Mouse (Mus musculus): Measurements from ENCODE around the gene Mfsd10. TPM values are rescaled to one million over a fixed set of nuclear protein-coding genes. Genes with fewer than 3 reads are reported as not detected.
"Not testable (repeated sequence)": the region's sequence is repeated elsewhere in the genome, so short reads cannot be mapped to it uniquely, and the experiment has no call there.

Gene Mfsd10
- polyA plus RNA-seq, 1 experiment: 77.7 TPM

- no peak overlapping the region for H3K4me3 ChIP-seq (replicated peaks; ENCODE audit: control insufficient read depth, low read depth, low read length)
- no peak overlapping the region for H3K27ac ChIP-seq (ENCODE audit: control insufficient read depth, insufficient read depth, low read depth, low read length, poor library complexity)
- no peaks in the 10 kb centered on the region for H3K4me1 ChIP-seq (ENCODE audit: control insufficient read depth, insufficient read depth, low read length)
- 96% methylated on average over 6 of the region's 6 CpGs for WGBS
- no peak for TF ChIP-seq POLR2A (IDR thresholded peaks at IDR 0.05; ENCODE audit: borderline replicate concordance, control insufficient read depth, low read depth, low read length)
- TF ChIP-seq CTCF (IDR thresholded peaks at IDR 0.05; ENCODE audit: control insufficient read depth, insufficient read depth, low read length): no peak
Measured at GRCm38 (mm10) chr5:34592666-34593065, 44.3 kb downstream of the Mfsd10 start.

GRCm38 (mm10) chr5:34592224-34592623 lies 44.8 kb downstream of the Mfsd10 start:
- H3K27ac ChIP-seq (ENCODE audit: control insufficient read depth, insufficient read depth, low read depth, low read length, poor library complexity): not testable (repeated sequence)
- 89% methylated on average over 5 of the region's 5 CpGs for WGBS

GRCm38 (mm10) chr5:34591388-34592004 lies 45.5 kb downstream of the Mfsd10 start:
- no peak overlapping the region for H3K27ac ChIP-seq (ENCODE audit: control insufficient read depth, insufficient read depth, low read depth, low read length, poor library complexity)

More at GRCm38 (mm10) chr5:34592224-34592623, 44.8 kb downstream of the Mfsd10 start:
- H3K4me3 ChIP-seq (replicated peaks; ENCODE audit: control insufficient read depth, low read depth, low read length); H3K4me1 ChIP-seq (ENCODE audit: control insufficient read depth, insufficient read depth, low read length): not testable (repeated sequence)

GRCm38 (mm10) chr5:34590702-34591101 lies 46.3 kb downstream of the Mfsd10 start:
- no peak overlapping the region for H3K4me3 ChIP-seq (replicated peaks; ENCODE audit: control insufficient read depth, low read depth, low read length)
- TF ChIP-seq POLR2A (IDR thresholded peaks at IDR 0.05; ENCODE audit: borderline replicate concordance, control insufficient read depth, low read depth, low read length) (no peak), CTCF (IDR thresholded peaks at IDR 0.05; ENCODE audit: control insufficient read depth, insufficient read depth, low read length) (no peak)
- 93% methylated on average over 4 of the region's 4 CpGs for WGBS
- no peaks in the 10 kb centered on the region for H3K4me1 ChIP-seq (ENCODE audit: control insufficient read depth, insufficient read depth, low read length)
- no peak overlapping the region for H3K27ac ChIP-seq (ENCODE audit: control insufficient read depth, insufficient read depth, low read depth, low read length, poor library complexity)

More at GRCm38 (mm10) chr5:34591388-34592004, 45.5 kb downstream of the Mfsd10 start:
- 82% methylated on average over 5 of the region's 5 CpGs for WGBS
- H3K4me3 ChIP-seq (replicated peaks; ENCODE audit: control insufficient read depth, low read depth, low read length): no peak overlapping the region
- no peaks in the 10 kb centered on the region for H3K4me1 ChIP-seq (ENCODE audit: control insufficient read depth, insufficient read depth, low read length)
- TF ChIP-seq POLR2A (IDR thresholded peaks at IDR 0.05; ENCODE audit: borderline replicate concordance, control insufficient read depth, low read depth, low read length) (no peak), CTCF (IDR thresholded peaks at IDR 0.05; ENCODE audit: control insufficient read depth, insufficient read depth, low read length) (no peak)

- Histone ChIP-seq H3K4me1 (ENCODE audit: control insufficient read depth, insufficient read depth, low read length) (no peaks in the 10 kb centered on the region), H3K4me3 (replicated peaks; ENCODE audit: control insufficient read depth, low read depth, low read length) (no peak overlapping the region), H3K27ac (ENCODE audit: control insufficient read depth, insufficient read depth, low read depth, low read length, poor library complexity) (no peak overlapping the region)
- no peak for TF ChIP-seq CTCF (IDR thresholded peaks at IDR 0.05; ENCODE audit: control insufficient read depth, insufficient read depth, low read length)
- TF ChIP-seq POLR2A (IDR thresholded peaks at IDR 0.05; ENCODE audit: borderline replicate concordance, control insufficient read depth, low read depth, low read length): no peak
- WGBS: 86% methylated on average over 5 of the region's 5 CpGs
Measured at GRCm38 (mm10) chr5:34590059-34590458, 47.0 kb downstream of the Mfsd10 start.

- TF ChIP-seq CTCF (IDR thresholded peaks at IDR 0.05; ENCODE audit: control insufficient read depth, insufficient read depth, low read length) (no peak), POLR2A (IDR thresholded peaks at IDR 0.05; ENCODE audit: borderline replicate concordance, control insufficient read depth, low read depth, low read length) (no peak)
- H3K4me3 ChIP-seq (replicated peaks; ENCODE audit: control insufficient read depth, low read depth, low read length): no peak overlapping the region
- 85% methylated on average over 5 of the region's 5 CpGs for WGBS
- no peak overlapping the region for H3K27ac ChIP-seq (ENCODE audit: control insufficient read depth, insufficient read depth, low read depth, low read length, poor library complexity)
- no peaks in the 10 kb centered on the region for H3K4me1 ChIP-seq (ENCODE audit: control insufficient read depth, insufficient read depth, low read length)
Measured at GRCm38 (mm10) chr5:34587881-34588280, 49.1 kb downstream of the Mfsd10 start.

GRCm38 (mm10) chr5:34585216-34585615 lies 51.8 kb downstream of the Mfsd10 start:
- Histone ChIP-seq H3K27ac (ENCODE audit: control insufficient read depth, insufficient read depth, low read depth, low read length, poor library complexity) (no peak overlapping the region), H3K4me1 (ENCODE audit: control insufficient read depth, insufficient read depth, low read length) (peaks cover 2% of the 10 kb centered on the region; the same call in 1 of the 2 replicates), H3K4me3 (replicated peaks; ENCODE audit: control insufficient read depth, low read depth, low read length) (no peak overlapping the region)
- TF ChIP-seq POLR2A (IDR thresholded peaks at IDR 0.05; ENCODE audit: borderline replicate concordance, control insufficient read depth, low read depth, low read length) (no peak), CTCF (IDR thresholded peaks at IDR 0.05; ENCODE audit: control insufficient read depth, insufficient read depth, low read length) (no peak)
- 87% methylated on average over 5 of the region's 5 CpGs for WGBS

Other genes starting within 250 kb of the Mfsd10 start
- gene Tnip2, start 123.2 kb downstream of the Mfsd10 start, polyA plus RNA-seq (2011; ENCODE audit: insufficient read depth, insufficient read length, low replicate concordance, missing spikeins): 4.6 and 15.1 TPM in 2 replicates
- 15.0 and 29.7 TPM in 2 replicates for gene Sh3bp2, start 111.4 kb downstream of the Mfsd10 start, polyA plus RNA-seq (2011; ENCODE audit: insufficient read depth, insufficient read length, low replicate concordance, missing spikeins)
- gene Add1, start 63.5 kb downstream of the Mfsd10 start, polyA plus RNA-seq (2011; ENCODE audit: insufficient read depth, insufficient read length, low replicate concordance, missing spikeins): 160 and 163 TPM in 2 replicates
- 14.2 and 21.3 TPM in 2 replicates for gene Nop14, start 22.9 kb upstream of the Mfsd10 start, polyA plus RNA-seq (2011; ENCODE audit: insufficient read depth, insufficient read length, low replicate concordance, missing spikeins)
- gene Grk4, start 23.2 kb upstream of the Mfsd10 start, polyA plus RNA-seq (2011; ENCODE audit: insufficient read depth, insufficient read length, low replicate concordance, missing spikeins): 1.2 and 3.5 TPM in 2 replicates
- gene Htt, start 124.5 kb upstream of the Mfsd10 start, polyA plus RNA-seq (2011; ENCODE audit: insufficient read depth, insufficient read length, low replicate concordance, missing spikeins): 8.2 and 12.6 TPM in 2 replicates

All from bone marrow, adult 2 months (tissue).